Mouse (Mus musculus) neural tube, embryonic 11.5 days (tissue): Measurements from ENCODE around the gene Itgb3bp. TPM values are rescaled to one million over a fixed set of nuclear protein-coding genes. Genes with fewer than 3 reads are reported as not detected.

Experiments used
- ATAC-seq: fragments of 200-750 bp; cut with Nextera tagmentation; 2 replicates; pipeline ENCODE4 v1.8.0; 2017; ENCODE audit warnings: moderate number of reproducible peaks, mild to moderate bottlenecking, moderate TSS enrichment, moderate library complexity; ENCODE audit not compliant: insufficient read depth, low FRiP score, low TSS enrichment
- DNase-seq: peaks from one replicate; pipeline ENCODE4 v3.0.0-alpha.2; 2015; ENCODE audit warnings: low spot score
- H3K27ac ChIP-seq: fragments of 300-500 bp; sonication (generic); 2 replicates; pipeline ENCODE4 v1.5.1; 2014; ENCODE audit warnings: low read depth, mild to moderate bottlenecking, low read length
- H3K27me3 ChIP-seq: fragments of 300-500 bp; sonication (generic); 2 replicates; pipeline ENCODE4 v1.6.1; 2014; ENCODE audit warnings: mild to moderate bottlenecking, low read length, mixed read lengths; ENCODE audit not compliant: control insufficient read depth, insufficient read depth
- H3K36me3 ChIP-seq: fragments of 300-500 bp; sonication (generic); 2 replicates; pipeline ENCODE4 v1.6.1; 2014; ENCODE audit warnings: mild to moderate bottlenecking, low read length, moderate library complexity, mixed read lengths; ENCODE audit not compliant: control insufficient read depth, insufficient read depth
- H3K4me1 ChIP-seq: fragments of 300-500 bp; sonication (generic); 2 replicates; pipeline ENCODE4 v1.6.1; 2014; ENCODE audit warnings: low read length, mixed read lengths; ENCODE audit not compliant: control insufficient read depth, insufficient read depth
- H3K4me2 ChIP-seq: fragments of 300-500 bp; sonication (generic); 2 replicates; pipeline ENCODE4 v1.6.1; 2014; ENCODE audit warnings: low read depth, mild to moderate bottlenecking, moderate library complexity
- H3K4me3 ChIP-seq: fragments of 300-500 bp; sonication (generic); 2 replicates; pipeline ENCODE4 v1.5.1; 2014; ENCODE audit warnings: low read depth, low read length
- H3K9ac ChIP-seq: fragments of 300-500 bp; sonication (generic); 2 replicates; pipeline ENCODE4 v1.6.1; 2014; ENCODE audit warnings: mild to moderate bottlenecking, low read length
- H3K9me3 ChIP-seq: fragments of 300-500 bp; sonication (generic); 2 replicates; pipeline ENCODE4 v1.6.1; 2016; ENCODE audit warnings: low read length; ENCODE audit not compliant: control insufficient read depth
- WGBS: fragments of 180-500 bp; shearing (Covaris S2); extraction: QIAGEN DNeasy Blood & Tissue Kit; methylation state at CpG from one replicate; pipeline ENCODE4 v1.1.7; 2014; 5-methylcytosine and 5-hydroxymethylcytosine counted together
- polyA plus RNA-seq: library from polyadenylated mRNA; unstranded; fragments of >200 nt; fragmentation: Nextera tagmentation; extraction: Ambion mirVana; gene quantifications from 2 replicates; pipeline ENCODE4 v1.2.1, GENCODE M21; 2014

Gene Itgb3bp
- polyA plus RNA-seq: 44.7 and 49.4 TPM in 2 replicates

GRCm38 (mm10) chr4:99929613-99930517 is at the start of gene Itgb3bp:
Gene Itgb3bp, minus strand, starts transcription at chr4:99929813.
- H3K9me3 ChIP-seq: no peaks in the 10 kb centered on the region
- no peaks in the 10 kb centered on the region for H3K27me3 ChIP-seq
- peaks cover 3% of the 10 kb centered on the region; the same call in 1 of the 2 replicates for H3K4me1 ChIP-seq
- peak within 1 kb of the TSS; percentile 68 for H3K27ac ChIP-seq
- H3K4me3 ChIP-seq: peak within 1 kb of the TSS; percentile 59
- ATAC-seq: peak; percentile 90
- 1% methylated on average over 56 of the region's 57 CpGs for WGBS
- peak; percentile 82 for DNase-seq
- H3K4me2 ChIP-seq: peak within 1 kb of the TSS; percentile 76
- H3K36me3 ChIP-seq: no peaks in the 10 kb centered on the region
- H3K9ac ChIP-seq: peak within 1 kb of the TSS; percentile 55

GRCm38 (mm10) chr4:99979326-99979725 is 49.7 kb upstream of the Itgb3bp start:
- Histone ChIP-seq H3K4me2 (no peak overlapping the region), H3K9ac (no peak overlapping the region), H3K4me1 (no peaks in the 10 kb centered on the region), H3K4me3 (no peak overlapping the region), H3K27me3 (no peaks in the 10 kb centered on the region), H3K36me3 (no peaks in the 10 kb centered on the region), H3K27ac (no peak overlapping the region), H3K9me3 (no peaks in the 10 kb centered on the region)
- DNase-seq (no peak), ATAC-seq (no peak)
- 93% methylated on average over 5 of the region's 5 CpGs for WGBS

- Histone ChIP-seq H3K4me1 (no peaks in the 10 kb centered on the region; the same call in 1 of the 2 replicates), H3K4me3 (no peak overlapping the region)
Measured at GRCm38 (mm10) chr4:99974375-99974774, 44.8 kb upstream of the Itgb3bp start.

GRCm38 (mm10) chr4:99973931-99974330 is 44.3 kb upstream of the Itgb3bp start:
- H3K36me3 ChIP-seq: no peaks in the 10 kb centered on the region
- H3K4me2 ChIP-seq: no peak overlapping the region
- H3K27ac ChIP-seq: no peak overlapping the region
- ATAC-seq: no peak
- H3K9ac ChIP-seq: no peak overlapping the region
- H3K9me3 ChIP-seq: no peaks in the 10 kb centered on the region
- no peak for DNase-seq
- H3K27me3 ChIP-seq: no peaks in the 10 kb centered on the region
- no peak overlapping the region for H3K4me3 ChIP-seq
- no peaks in the 10 kb centered on the region; the same call in 1 of the 2 replicates for H3K4me1 ChIP-seq
- 100% methylated on average over 1 of the region's 1 CpGs for WGBS

More at GRCm38 (mm10) chr4:99974375-99974774, 44.8 kb upstream of the Itgb3bp start:
- ATAC-seq (no peak), DNase-seq (no peak)
- H3K36me3 ChIP-seq: no peaks in the 10 kb centered on the region
- H3K9ac ChIP-seq: no peak overlapping the region
- no peaks in the 10 kb centered on the region for H3K9me3 ChIP-seq
- no peaks in the 10 kb centered on the region for H3K27me3 ChIP-seq
- no peak overlapping the region for H3K27ac ChIP-seq
- WGBS: 74% methylated on average over 5 of the region's 5 CpGs
- H3K4me2 ChIP-seq: no peak overlapping the region

GRCm38 (mm10) chr4:99972886-99973285 is 43.3 kb upstream of the Itgb3bp start:
- Histone ChIP-seq H3K9me3 (no peaks in the 10 kb centered on the region), H3K4me2 (no peak overlapping the region), H3K4me1 (no peaks in the 10 kb centered on the region; the same call in 1 of the 2 replicates), H3K27ac (no peak overlapping the region), H3K36me3 (no peaks in the 10 kb centered on the region), H3K9ac (no peak overlapping the region), H3K27me3 (no peaks in the 10 kb centered on the region), H3K4me3 (no peak overlapping the region)
- 88% methylated on average over 6 of the region's 6 CpGs for WGBS
- DNase-seq (no peak), ATAC-seq (no peak)

DNA sequence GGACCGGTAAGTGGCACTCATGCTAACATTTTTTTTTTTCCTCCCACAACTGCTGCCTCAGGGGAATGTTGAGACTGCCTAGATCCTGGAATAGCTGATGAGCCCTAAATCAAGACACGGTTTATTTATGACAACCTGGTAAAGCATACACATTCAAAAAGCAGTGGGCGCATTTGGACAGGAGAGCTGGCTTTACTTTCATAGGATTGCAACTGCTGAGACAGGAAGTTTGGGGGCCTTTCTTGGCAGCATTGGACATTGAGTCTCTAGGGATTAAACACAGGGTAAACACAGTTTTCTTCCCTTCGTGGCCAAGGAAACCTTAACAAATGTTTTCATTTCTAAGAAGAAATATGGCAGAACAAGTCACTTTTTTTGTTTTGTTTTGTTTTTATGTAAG is 40.5 kb upstream of the Itgb3bp start:
- no peak overlapping the region for H3K27ac ChIP-seq
- H3K9me3 ChIP-seq: no peaks in the 10 kb centered on the region
- ATAC-seq: no peak
- 68% methylated on average over 4 of the region's 4 CpGs for WGBS
- DNase-seq: no peak
- no peaks in the 10 kb centered on the region; the same call in 1 of the 2 replicates for H3K4me1 ChIP-seq
- no peak overlapping the region for H3K4me2 ChIP-seq
- no peaks in the 10 kb centered on the region for H3K27me3 ChIP-seq
- no peak overlapping the region for H3K9ac ChIP-seq
- H3K36me3 ChIP-seq: no peaks in the 10 kb centered on the region; the same call in 1 of the 2 replicates
- no peak overlapping the region for H3K4me3 ChIP-seq

DNA sequence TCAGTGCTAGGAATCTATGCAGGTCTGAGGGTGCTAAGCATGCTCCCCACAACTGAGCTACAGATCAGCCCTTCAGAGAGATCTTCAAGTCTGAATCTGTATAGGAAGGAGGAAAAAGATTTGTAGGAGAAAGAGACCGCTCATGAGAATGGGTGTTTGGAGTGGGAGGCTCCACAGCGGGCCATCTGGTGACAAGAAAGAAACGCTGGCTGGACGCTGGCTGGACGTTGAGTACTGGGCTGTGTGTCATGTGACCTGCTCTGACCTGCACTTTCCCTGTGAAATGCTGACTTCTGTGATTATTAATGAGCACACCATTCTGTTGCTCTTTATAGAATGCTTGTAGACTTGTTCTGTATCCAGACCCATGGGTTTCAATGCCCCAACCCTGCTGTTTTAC is 39.7 kb upstream of the Itgb3bp start:
- Histone ChIP-seq H3K9ac (no peak overlapping the region), H3K9me3 (no peaks in the 10 kb centered on the region), H3K27me3 (no peaks in the 10 kb centered on the region), H3K4me2 (no peak overlapping the region), H3K36me3 (no peaks in the 10 kb centered on the region; the same call in 1 of the 2 replicates), H3K4me1 (no peaks in the 10 kb centered on the region; the same call in 1 of the 2 replicates), H3K27ac (no peak overlapping the region), H3K4me3 (no peak overlapping the region)
- ATAC-seq (no peak), DNase-seq (peak; percentile 34)
- 33% methylated on average over 5 of the region's 5 CpGs for WGBS

DNA sequence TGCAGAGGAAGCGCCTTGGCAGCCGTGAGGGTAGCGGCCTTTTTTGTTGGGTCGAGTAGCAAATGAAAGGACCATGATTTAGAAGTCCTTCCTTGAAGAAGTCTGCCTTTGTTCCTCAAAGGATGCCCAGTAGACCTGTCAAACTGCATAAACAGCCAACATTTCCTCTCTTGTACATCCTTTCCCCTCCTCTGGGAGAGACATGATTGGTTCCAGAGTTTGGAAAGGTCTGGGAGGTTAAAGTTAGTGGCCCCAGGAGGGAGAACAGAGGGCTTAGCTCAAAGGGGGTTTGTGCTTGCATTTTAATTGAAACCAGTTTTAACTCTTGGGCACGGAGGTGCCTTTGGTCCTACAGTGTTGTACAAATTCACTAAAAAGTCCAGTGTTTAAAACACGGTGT is 36.9 kb upstream of the Itgb3bp start:
- ATAC-seq: no peak
- Histone ChIP-seq H3K36me3 (no peaks in the 10 kb centered on the region; the same call in 1 of the 2 replicates), H3K9ac (no peak overlapping the region), H3K4me3 (no peak overlapping the region), H3K9me3 (no peaks in the 10 kb centered on the region), H3K27ac (no peak overlapping the region), H3K4me2 (no peak overlapping the region), H3K4me1 (no peaks in the 10 kb centered on the region; the same call in 1 of the 2 replicates), H3K27me3 (no peaks in the 10 kb centered on the region)
- DNase-seq: no peak
- WGBS: 59% methylated on average over 6 of the region's 6 CpGs

- Histone ChIP-seq H3K9ac (no peak overlapping the region), H3K36me3 (no peaks in the 10 kb centered on the region), H3K27ac (no peak overlapping the region), H3K4me1 (no peaks in the 10 kb centered on the region), H3K4me2 (no peak overlapping the region), H3K9me3 (no peaks in the 10 kb centered on the region), H3K27me3 (no peaks in the 10 kb centered on the region), H3K4me3 (no peak overlapping the region)
- ATAC-seq (no peak), DNase-seq (no peak)
- 86% methylated on average over 3 of the region's 3 CpGs for WGBS
Measured at GRCm38 (mm10) chr4:99959308-99959707, 29.7 kb upstream of the Itgb3bp start.
